ENCODE assay signal across 8 mouse cellular contexts in genomic region chr19:43384978-43385431, GRCm38 (mm10). TPM values are rescaled to one million over a fixed set of nuclear protein-coding genes. Genes with fewer than 3 reads are reported as not detected.
A peak's percentile ranks its signal among the peaks of the same experiment; 100 is the strongest.
DNase-seq lines count a peak whose midpoint lies in the region; ATAC-seq and TF ChIP-seq lines count a peak whose summit lies in the region.

No protein-coding gene starts in this region.

- no peak overlapping the region for H3K27ac ChIP-seq in lung, embryonic 14.5 days (ENCODE audit: low read depth)
- no peak overlapping the region for H3K27ac ChIP-seq in forebrain, embryonic 12.5 days
- no peak overlapping the region for H3K27ac ChIP-seq in hindbrain, postnatal 0 days
- no peak overlapping the region for H3K27ac ChIP-seq in midbrain, embryonic 15.5 days

- WGBS in lung, embryonic 14.5 days: under 1% methylated on average over 25 of the region's 25 CpGs
- WGBS in forebrain, embryonic 12.5 days: under 1% methylated on average over 25 of the region's 25 CpGs
- WGBS in hindbrain, postnatal 0 days: 0% methylated on average over 25 of the region's 25 CpGs
- under 1% methylated on average over 25 of the region's 25 CpGs for WGBS in midbrain, embryonic 15.5 days

- H3K4me2 ChIP-seq in lung, embryonic 14.5 days: peak overlapping the region; percentile 67
- peak overlapping the region; percentile 54 for H3K4me2 ChIP-seq in forebrain, embryonic 12.5 days
- H3K4me2 ChIP-seq in hindbrain, postnatal 0 days (ENCODE audit: low read depth, low read length): peak overlapping the region; percentile 54
- H3K4me2 ChIP-seq in midbrain, embryonic 15.5 days: peak overlapping the region; percentile 52

- 0 out of 2 replicates have a peak, but pooled peaks cover 3% of the 10 kb centered on the region for H3K4me1 ChIP-seq in lung, embryonic 14.5 days (ENCODE audit: insufficient read depth)
- peaks cover 34% of the 10 kb centered on the region for H3K4me1 ChIP-seq in forebrain, embryonic 12.5 days
- 0 out of 2 replicates have a peak, but pooled peaks cover 6% of the 10 kb centered on the region for H3K4me1 ChIP-seq in hindbrain, postnatal 0 days (ENCODE audit: insufficient read depth, low read length)
- peaks cover 34% of the 10 kb centered on the region for H3K4me1 ChIP-seq in midbrain, embryonic 15.5 days

- peak overlapping the region; percentile 54 for H3K9ac ChIP-seq in lung, embryonic 14.5 days
- peak overlapping the region; percentile 38; the same call in 1 of the 2 replicates for H3K9ac ChIP-seq in forebrain, embryonic 12.5 days
- no peak overlapping the region for H3K9ac ChIP-seq in hindbrain, postnatal 0 days (replicated peaks; ENCODE audit: low read length)
- no peak overlapping the region for H3K9ac ChIP-seq in midbrain, embryonic 15.5 days

- H3K36me3 ChIP-seq in lung, embryonic 14.5 days (ENCODE audit: insufficient read depth): no peaks in the 10 kb centered on the region
- H3K36me3 ChIP-seq in forebrain, embryonic 12.5 days (replicated peaks): no peaks in the 10 kb centered on the region
- H3K36me3 ChIP-seq in hindbrain, postnatal 0 days (ENCODE audit: insufficient read depth, low read length): no peaks in the 10 kb centered on the region
- H3K36me3 ChIP-seq in midbrain, embryonic 15.5 days (replicated peaks): no peaks in the 10 kb centered on the region

- DNase-seq in lung, embryonic 14.5 days: peak; percentile 70
- no peak for DNase-seq in lung, postnatal 14 days
- peak; percentile 65 for DNase-seq in hindbrain, postnatal 0 days (ENCODE audit: low spot score)
- DNase-seq in thymus, postnatal 14 days: no peak
- no peak for DNase-seq in right cerebral cortex, postnatal 36 days (ENCODE audit: low spot score in 2 of 2)
- DNase-seq in urinary bladder, postnatal 4 days (ENCODE audit: low spot score in 2 of 2): no peak

- no peaks in the 10 kb centered on the region for H3K9me3 ChIP-seq in lung, embryonic 14.5 days (ENCODE audit: low read depth, low read length)
- no peaks in the 10 kb centered on the region for H3K9me3 ChIP-seq in forebrain, embryonic 12.5 days
- H3K9me3 ChIP-seq in hindbrain, postnatal 0 days (ENCODE audit: low read length): no peaks in the 10 kb centered on the region
- no peaks in the 10 kb centered on the region for H3K9me3 ChIP-seq in midbrain, embryonic 15.5 days

- TF ChIP-seq CTCF in lung, embryonic 14.5 days (IDR thresholded peaks at IDR 0.05; ENCODE audit: low read depth): no peak
- no peak for TF ChIP-seq CTCF in hindbrain, postnatal 0 days (IDR thresholded peaks at IDR 0.05; ENCODE audit: low read depth)

- H3K27me3 ChIP-seq in lung, embryonic 14.5 days (ENCODE audit: insufficient read depth, low read length): peaks cover 51% of the 10 kb centered on the region
- peaks cover 73% of the 10 kb centered on the region for H3K27me3 ChIP-seq in forebrain, embryonic 12.5 days
- H3K27me3 ChIP-seq in hindbrain, postnatal 0 days (ENCODE audit: insufficient read depth, low read length): peaks cover 60% of the 10 kb centered on the region
- peaks cover 68% of the 10 kb centered on the region for H3K27me3 ChIP-seq in midbrain, embryonic 15.5 days (replicated peaks)

- no peak for ATAC-seq in lung, embryonic 14.5 days (ENCODE audit: insufficient read depth)
- no peak for ATAC-seq in forebrain, embryonic 12.5 days (ENCODE audit: low FRiP score)
- no peak for ATAC-seq in hindbrain, postnatal 0 days
- ATAC-seq in midbrain, embryonic 15.5 days (replicated peaks): no peak

- H3K4me3 ChIP-seq in lung, embryonic 14.5 days (ENCODE audit: low read depth, low read length): peak overlapping the region; percentile 48
- peak overlapping the region; percentile 33 for H3K4me3 ChIP-seq in forebrain, embryonic 12.5 days (replicated peaks)
- H3K4me3 ChIP-seq in hindbrain, postnatal 0 days (ENCODE audit: low read length): peak overlapping the region; percentile 33
- H3K4me3 ChIP-seq in midbrain, embryonic 15.5 days: peak overlapping the region; percentile 24

RNA-seq across cellular contexts. Expression of gene Hpse2, which starts 3.1 kb away (rescaled TPM):
- 9.5 and 11.4 TPM in 2 replicates for polyA plus RNA-seq in lung, embryonic 14.5 days (2014; fragmentation: Nextera tagmentation; extraction: Ambion mirVana)
- polyA plus RNA-seq in forebrain, embryonic 12.5 days (2016; fragmentation: Nextera tagmentation; extraction: Ambion mirVana): 2.7 and 3.8 TPM in 2 replicates
- 0.07 and 0.26 TPM in 2 replicates for total RNA-seq in hindbrain, postnatal 0 days (2014; rRNA removed)
- 0.15 and 0.19 TPM in 2 replicates for polyA plus RNA-seq in hindbrain, postnatal 0 days (2015; fragmentation: Nextera tagmentation; extraction: Ambion mirVana)
- polyA plus RNA-seq in midbrain, embryonic 15.5 days (2015; fragmentation: Nextera tagmentation; extraction: Ambion mirVana): 0.08 and 0.18 TPM in 2 replicates

RNA-seq across cellular contexts. Expression of gene Cnnm1, which starts 55.2 kb away (rescaled TPM):
- 0.05 TPM in 1 of 2 replicates, not detected in the other for polyA plus RNA-seq in lung, embryonic 14.5 days (2014; fragmentation: Nextera tagmentation; extraction: Ambion mirVana)
- polyA plus RNA-seq in forebrain, embryonic 12.5 days (2016; fragmentation: Nextera tagmentation; extraction: Ambion mirVana): 0.36 and 0.92 TPM in 2 replicates
- 8.2 and 9.6 TPM in 2 replicates for total RNA-seq in hindbrain, postnatal 0 days (2014; rRNA removed)
- polyA plus RNA-seq in hindbrain, postnatal 0 days (2015; fragmentation: Nextera tagmentation; extraction: Ambion mirVana): 2.5 and 3.4 TPM in 2 replicates
- 2.1 and 3.3 TPM in 2 replicates for polyA plus RNA-seq in midbrain, embryonic 15.5 days (2015; fragmentation: Nextera tagmentation; extraction: Ambion mirVana)

Comparison
In these comparisons a context has a peak if more than half of its experiments do, and no peak if none do; other contexts are left out.
1. DNase-seq: peak in lung, embryonic 14.5 days (single experiment) and hindbrain, postnatal 0 days (single experiment); none in lung, postnatal 14 days (single experiment), thymus, postnatal 14 days (single experiment), right cerebral cortex, postnatal 36 days (0 of 2) and urinary bladder, postnatal 4 days (0 of 2).
2. H3K9ac ChIP-seq: peak in lung, embryonic 14.5 days (single experiment) and forebrain, embryonic 12.5 days (single experiment); none in hindbrain, postnatal 0 days (single experiment) and midbrain, embryonic 15.5 days (single experiment).
3. Peak in every context shown above with its lines, with median percentiles within 50 percentile points of each other: H3K4me2 ChIP-seq and H3K4me3 ChIP-seq.